Mouse (Mus musculus): ENCODE results near the gene Mrps16.
A peak's percentile ranks its signal among the peaks of the same experiment; 100 is the strongest.

DNA sequence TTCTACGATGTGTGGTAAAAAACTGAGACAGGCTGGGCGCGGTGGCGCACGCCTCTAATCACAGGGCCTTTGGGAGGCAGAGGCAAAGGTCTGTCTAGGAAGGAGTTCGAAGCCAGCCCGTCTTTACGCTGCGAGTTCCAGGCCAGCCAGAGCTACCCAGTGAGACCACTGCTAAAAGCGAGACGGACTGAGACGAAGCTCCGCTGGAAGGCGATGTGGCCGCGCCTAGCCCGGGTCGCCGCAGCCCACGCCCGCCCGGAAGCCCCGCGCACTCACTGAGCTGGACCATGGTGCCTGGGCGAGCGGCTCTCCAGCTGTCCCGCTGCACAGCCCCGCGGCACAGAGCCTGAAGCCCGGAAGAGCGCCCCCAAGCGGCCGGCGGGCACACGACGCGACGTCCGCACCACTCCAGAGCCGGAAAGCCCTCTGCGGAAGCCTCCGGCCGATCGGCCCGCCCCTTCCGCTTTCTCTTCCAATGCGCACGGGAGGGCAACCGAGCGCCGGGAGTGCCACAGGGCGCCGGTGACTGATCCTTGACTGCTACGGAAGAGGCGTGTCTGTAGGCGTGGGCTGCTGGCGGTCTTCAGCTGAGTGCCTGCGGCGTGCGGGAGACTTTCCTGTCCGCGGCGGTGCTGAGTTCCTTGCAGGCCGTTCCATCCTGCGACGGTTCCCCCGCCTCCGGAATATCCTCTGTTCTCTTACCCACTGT, at the start of gene Mrps16:
- no peak; the same call in 1 of the 2 replicates for TF ChIP-seq CTCF (IDR thresholded peaks at IDR 0.05)
- TF ChIP-seq POLR2A (IDR thresholded peaks at IDR 0.05; ENCODE audit: insufficient read depth, low read depth, low read length), result peak; percentile 79

All from heart, adult 2 months (tissue).